Mouse (Mus musculus) erythroblast, embryonic 14.5 days (primary cell): ENCODE data around the gene Zfp362.

Experiments
- GATA1 ChIP-seq: IDR thresholded peaks from 2 replicates; pipeline ENCODE4 v1.6.1; 2012; ENCODE audit warnings: low read length, inconsistent platforms, mixed read lengths
- TAL1 ChIP-seq: IDR thresholded peaks from 3 replicates; pipeline ENCODE4 v1.6.1; 2012; ENCODE audit warnings: low read length, inconsistent platforms, mixed read lengths

DNA sequence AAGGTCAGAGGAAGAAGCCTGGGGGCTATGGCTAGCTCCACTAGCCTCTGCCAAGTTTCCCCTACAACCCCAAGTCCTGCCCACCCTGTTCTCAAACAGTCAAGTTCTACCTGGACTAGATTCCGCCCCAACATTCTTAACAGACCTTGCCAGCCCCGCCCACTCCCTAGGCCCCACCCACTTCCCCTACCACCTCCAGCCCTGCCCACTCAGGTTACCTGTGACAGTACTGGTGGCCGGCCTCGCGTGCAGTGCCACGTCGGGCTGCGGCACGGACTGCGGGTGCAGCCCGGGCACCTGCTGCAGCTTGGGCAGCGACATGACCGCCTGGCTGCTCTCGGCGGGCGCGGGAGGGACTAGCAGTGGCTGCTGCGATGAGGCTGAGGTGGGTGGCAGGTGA, 16.2 kb downstream of the Zfp362 start:
- TF ChIP-seq GATA1, result no peak
- TF ChIP-seq TAL1, result no peak
